ENCODE assay signal across 31 mouse cellular contexts in the genomic region with DNA sequence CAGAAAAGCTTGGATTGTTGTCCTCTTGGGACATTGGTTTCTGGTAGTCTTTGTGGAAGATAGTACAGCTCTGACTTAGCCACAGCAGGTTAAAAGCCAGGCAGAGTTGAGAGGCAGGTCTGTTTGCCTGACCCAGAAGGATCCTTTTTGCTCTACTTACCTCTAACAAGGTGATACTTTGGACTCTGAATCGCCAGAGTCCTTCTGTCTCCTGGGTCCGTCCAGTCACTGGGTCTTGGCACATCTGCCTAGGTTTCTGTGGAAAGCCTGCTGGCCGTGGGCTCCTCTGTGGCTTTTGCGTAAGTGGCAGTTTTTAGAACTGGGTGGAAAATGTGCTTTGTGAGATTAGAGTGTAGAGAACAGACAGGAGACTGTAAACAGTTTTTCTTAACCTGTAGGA. TPM values are rescaled to one million over a fixed set of nuclear protein-coding genes. Genes with fewer than 3 reads are reported as not detected.
DNase-seq lines count a peak whose midpoint lies in the region; ATAC-seq and TF ChIP-seq lines count a peak whose summit lies in the region.
"Had no signal": no experiment of that assay in that cellular context is flagged by ENCODE, and none has a peak within 500 bp of the region (broad histone marks: within the 10 kb centered on the region; RNA-seq: fewer than 3 reads in every experiment).

No protein-coding gene starts in this region.

- H3K9me3 ChIP-seq in kidney, embryonic 16.5 days (ENCODE audit: low read length), result no peaks in the 10 kb centered on the region
- no peaks in the 10 kb centered on the region for H3K9me3 ChIP-seq in lung, postnatal 0 days (ENCODE audit: low read length)
- H3K9me3 ChIP-seq: embryonic facial prominence, embryonic 13.5 days; forebrain, embryonic 10.5 days; forebrain, embryonic 15.5 days; heart, embryonic 15.5 days; limb, embryonic 10.5 days; limb, embryonic 15.5 days; liver, embryonic 15.5 days; megakaryocyte, embryonic 14.5 days; midbrain, embryonic 15.5 days; neural tube, embryonic 15.5 days; stomach, embryonic 15.5 days had no signal

- TF ChIP-seq POLR2A in kidney, adult 2 months (IDR thresholded peaks at IDR 0.05; ENCODE audit: low read depth, low read length), result no peak

- H3K9ac ChIP-seq in kidney, embryonic 16.5 days (replicated peaks; ENCODE audit: low read length), result no peak overlapping the region
- H3K9ac ChIP-seq in lung, postnatal 0 days (replicated peaks; ENCODE audit: low read depth), result no peak overlapping the region
- H3K9ac ChIP-seq: embryonic facial prominence, embryonic 13.5 days; forebrain, embryonic 15.5 days; heart, embryonic 15.5 days; hindbrain, embryonic 14.5 days; limb, embryonic 15.5 days; liver, embryonic 15.5 days; lung, embryonic 14.5 days; midbrain, embryonic 15.5 days; neural tube, embryonic 15.5 days; stomach, embryonic 15.5 days had no signal

- TF ChIP-seq EP300 in lung, postnatal 0 days (IDR thresholded peaks at IDR 0.05), result no peak

- 61% methylated on average over 4 of the region's 4 CpGs for WGBS in kidney, adult 2 months
- 93% methylated on average over 4 of the region's 4 CpGs for WGBS in kidney, embryonic 16.5 days
- WGBS in lung, postnatal 0 days, result 71% methylated on average over 4 of the region's 4 CpGs

- H3K4me2 ChIP-seq in kidney, embryonic 16.5 days (replicated peaks; ENCODE audit: low read depth, low read length), result no peak overlapping the region
- H3K4me2 ChIP-seq in lung, postnatal 0 days (replicated peaks; ENCODE audit: low read depth, low read length), result no peak overlapping the region
- H3K4me2 ChIP-seq: embryonic facial prominence, embryonic 13.5 days; forebrain, embryonic 15.5 days; heart, embryonic 15.5 days; hindbrain, embryonic 14.5 days; limb, embryonic 15.5 days; liver, embryonic 15.5 days; lung, embryonic 14.5 days; midbrain, embryonic 15.5 days; neural tube, embryonic 15.5 days; stomach, embryonic 15.5 days had no signal

- ATAC-seq in kidney, embryonic 16.5 days (ENCODE audit: low FRiP score, low TSS enrichment), result no peak
- no peak for ATAC-seq in lung, postnatal 0 days
- ATAC-seq: forebrain, embryonic 15.5 days; midbrain, embryonic 15.5 days; Patski had no signal

- peaks cover 8% of the 10 kb centered on the region; the same call in 1 of the 2 replicates for H3K4me1 ChIP-seq in kidney, adult 2 months (ENCODE audit: control insufficient read depth, insufficient read depth, low read length)
- 0 out of 2 replicates have a peak, but pooled peaks cover 2% of the 10 kb centered on the region for H3K4me1 ChIP-seq in kidney, embryonic 16.5 days (ENCODE audit: insufficient read depth, low read length)
- peaks cover 3% of the 10 kb centered on the region; the same call in 1 of the 2 replicates for H3K4me1 ChIP-seq in lung, postnatal 0 days (ENCODE audit: insufficient read depth, low read depth, low read length)
- H3K4me1 ChIP-seq: forebrain, embryonic 15.5 days; limb, embryonic 10.5 days; limb, embryonic 15.5 days; liver, embryonic 15.5 days; midbrain, embryonic 15.5 days; neural tube, embryonic 15.5 days; stomach, embryonic 15.5 days had no signal

- intact Hi-C loops in gastrocnemius, adult 2 months (cut with DNase I), result no loop called here

- no peak for TF ChIP-seq CTCF in gastrocnemius, adult 2 months (IDR thresholded peaks at IDR 0.05)
- no peak for TF ChIP-seq CTCF in kidney, adult 2 months (conservative IDR thresholded peaks at IDR 0.05; ENCODE audit: insufficient read depth, insufficient read length, low read depth, low read length)
- TF ChIP-seq CTCF in lung, postnatal 0 days (IDR thresholded peaks at IDR 0.05), result no peak

- H3K27me3 ChIP-seq in kidney, adult 2 months (replicated peaks; ENCODE audit: control insufficient read depth, insufficient read depth, low read length), result no peaks in the 10 kb centered on the region
- H3K27me3 ChIP-seq in kidney, embryonic 16.5 days (ENCODE audit: insufficient read depth, low read length), result no peaks in the 10 kb centered on the region
- H3K27me3 ChIP-seq in lung, postnatal 0 days (replicated peaks; ENCODE audit: insufficient read depth, low read length), result no peaks in the 10 kb centered on the region
- H3K27me3 ChIP-seq: embryonic facial prominence, embryonic 13.5 days; forebrain, embryonic 15.5 days; heart, embryonic 15.5 days; limb, embryonic 15.5 days; liver, embryonic 15.5 days; megakaryocyte, embryonic 14.5 days; midbrain, embryonic 15.5 days; neural tube, embryonic 15.5 days; Patski; stomach, embryonic 15.5 days had no signal

- H3K36me3 ChIP-seq in kidney, adult 2 months (ENCODE audit: control insufficient read depth, insufficient read depth, low read length), result no peaks in the 10 kb centered on the region
- no peaks in the 10 kb centered on the region for H3K36me3 ChIP-seq in kidney, embryonic 16.5 days (ENCODE audit: insufficient read depth, low read length)
- no peaks in the 10 kb centered on the region for H3K36me3 ChIP-seq in lung, postnatal 0 days (ENCODE audit: insufficient read depth, low read length)
- H3K36me3 ChIP-seq: forebrain, embryonic 10.5 days; forebrain, embryonic 15.5 days; heart, embryonic 15.5 days; limb, embryonic 10.5 days; limb, embryonic 15.5 days; liver, embryonic 15.5 days; midbrain, embryonic 15.5 days; stomach, embryonic 15.5 days had no signal

- H3K27ac ChIP-seq in gastrocnemius, adult 2 months, result peak overlapping the region; percentile 48
- 0 out of 2 replicates have a peak overlapping the region, but pooled peaks have one; percentile 40 for H3K27ac ChIP-seq in kidney, adult 2 months (ENCODE audit: insufficient read depth, low read depth, low read length)
- no peak overlapping the region for H3K27ac ChIP-seq in kidney, embryonic 16.5 days (ENCODE audit: low read length)
- H3K27ac ChIP-seq in lung, postnatal 0 days (ENCODE audit: low read length), result peak overlapping the region; percentile 35; the same call in 1 of the 2 replicates
- H3K27ac ChIP-seq: embryonic facial prominence, embryonic 13.5 days; forebrain, embryonic 10.5 days; forebrain, embryonic 15.5 days; heart, embryonic 15.5 days; hindbrain, embryonic 14.5 days; limb, embryonic 10.5 days; limb, embryonic 15.5 days; liver, embryonic 15.5 days; midbrain, embryonic 15.5 days; neural tube, embryonic 15.5 days; stomach, embryonic 15.5 days had no signal

- H3K4me3 ChIP-seq in gastrocnemius, adult 2 months, result no peak overlapping the region
- H3K4me3 ChIP-seq in kidney, adult 2 months (ENCODE audit: insufficient read depth, low read depth, low read length), result no peak overlapping the region
- no peak overlapping the region for H3K4me3 ChIP-seq in kidney, embryonic 16.5 days (ENCODE audit: low read length)
- no peak overlapping the region for H3K4me3 ChIP-seq in lung, postnatal 0 days (ENCODE audit: low read depth, low read length)
- H3K4me3 ChIP-seq: embryonic facial prominence, embryonic 13.5 days; forebrain, embryonic 10.5 days; forebrain, embryonic 15.5 days; heart, embryonic 15.5 days; limb, embryonic 10.5 days; limb, embryonic 15.5 days; liver, embryonic 15.5 days; megakaryocyte, embryonic 14.5 days; midbrain, embryonic 15.5 days; neural tube, embryonic 15.5 days; stomach, embryonic 15.5 days had no signal

- DNase-seq in gastrocnemius, adult 2 months, result no peak
- no peak for DNase-seq in gastrocnemius, postnatal 4 days (ENCODE audit: low spot score in 2 of 2)
- DNase-seq in kidney, adult 2 months, result peak; percentile 85
- DNase-seq in lung, postnatal 0 days (ENCODE audit: low spot score), result no peak
- no peak for DNase-seq in lung, postnatal 25 days (ENCODE audit: low spot score)
- peak; percentile 19 for DNase-seq in yolk sac, embryonic 10.5 days (ENCODE audit: low spot score)
- no peak for DNase-seq in ovary, adult 18-20 months (ENCODE audit: low spot score)
- DNase-seq: adrenal gland, postnatal 14 days; cerebellum, adult 11-12 months; cerebellum, adult 9-11 months; embryo, embryonic 11 days; gastrocnemius, postnatal 10 days; heart, postnatal 36 days; layer of hippocampus, adult 9-11 months; lung, embryonic 14.5 days; lung, postnatal 36 days; right cerebral cortex, postnatal 25 days had no signal

RNA-seq across cellular contexts. Expression of a gene that starts 16.5 kb away (rescaled TPM):
- 1 to 10 TPM; 8.1 to 8.4 TPM for total RNA-seq in gastrocnemius, adult 2 months (2021)
- total RNA-seq in gastrocnemius, postnatal 4 days (2021), result 10 to 100 TPM; 14.1 to 15.6 TPM
- 9.0 and 11.5 TPM in 2 replicates for polyA plus RNA-seq in kidney, adult 2 months (2012; rRNA removed)
- polyA plus RNA-seq in kidney, embryonic 16.5 days (2015; fragmentation: Nextera tagmentation; extraction: Ambion mirVana), result 3.2 and 4.0 TPM in 2 replicates
- polyA plus RNA-seq in lung, postnatal 0 days (2015; fragmentation: Nextera tagmentation; extraction: Ambion mirVana), result 2.5 and 2.6 TPM in 2 replicates

RNA-seq across cellular contexts. Expression of a gene that starts 38.3 kb away (rescaled TPM):
- total RNA-seq in gastrocnemius, adult 2 months (2021), result 1 to 10 TPM; 1.6 to 2.4 TPM
- total RNA-seq in gastrocnemius, postnatal 4 days (2021), result 1 to 10 TPM; 7.9 to 9.2 TPM
- 8.9 and 9.0 TPM in 2 replicates for polyA plus RNA-seq in kidney, adult 2 months (2012; rRNA removed)
- polyA plus RNA-seq in kidney, embryonic 16.5 days (2015; fragmentation: Nextera tagmentation; extraction: Ambion mirVana), result 24.7 and 25.2 TPM in 2 replicates
- 18.1 and 22.6 TPM in 2 replicates for polyA plus RNA-seq in lung, postnatal 0 days (2015; fragmentation: Nextera tagmentation; extraction: Ambion mirVana)

RNA-seq across cellular contexts. Expression of a gene that starts 38.3 kb away (rescaled TPM):
- 1 to 10 TPM in 1 of 2 experiments, under 1 TPM in 1; 0.77 to 1.5 TPM for total RNA-seq in gastrocnemius, adult 2 months (2021)
- 1 to 10 TPM; 1.0 to 1.2 TPM for total RNA-seq in gastrocnemius, postnatal 4 days (2021)
- 2.0 and 2.4 TPM in 2 replicates for polyA plus RNA-seq in kidney, adult 2 months (2012; rRNA removed)
- 4.0 and 6.0 TPM in 2 replicates for polyA plus RNA-seq in kidney, embryonic 16.5 days (2015; fragmentation: Nextera tagmentation; extraction: Ambion mirVana)
- 0.69 and 0.70 TPM in 2 replicates for polyA plus RNA-seq in lung, postnatal 0 days (2015; fragmentation: Nextera tagmentation; extraction: Ambion mirVana)

RNA-seq across cellular contexts. Expression of a gene that starts 44.3 kb away (rescaled TPM):
- 1 to 10 TPM in 1 of 2 experiments, under 1 TPM in 1; 0.99 to 1.7 TPM for total RNA-seq in gastrocnemius, adult 2 months (2021)
- total RNA-seq in gastrocnemius, postnatal 4 days (2021), result 1 to 10 TPM; 1.8 to 2.9 TPM
- polyA plus RNA-seq in kidney, adult 2 months (2012; rRNA removed), result 1.6 and 1.8 TPM in 2 replicates
- polyA plus RNA-seq in kidney, embryonic 16.5 days (2015; fragmentation: Nextera tagmentation; extraction: Ambion mirVana), result 2.0 and 2.6 TPM in 2 replicates
- polyA plus RNA-seq in lung, postnatal 0 days (2015; fragmentation: Nextera tagmentation; extraction: Ambion mirVana), result 0.18 and 0.92 TPM in 2 replicates

Comparison
In these comparisons a context has a peak if more than half of its experiments do, and no peak if none do; other contexts are left out.
1. DNase-seq: peak in kidney, adult 2 months (single experiment) and yolk sac, embryonic 10.5 days (single experiment); none in gastrocnemius, adult 2 months (single experiment), gastrocnemius, postnatal 4 days (0 of 2), lung, postnatal 0 days (single experiment), lung, postnatal 25 days (single experiment) and ovary, adult 18-20 months (single experiment).